Mouse (Mus musculus): Measurements from ENCODE around the gene Dvl1. TPM values are rescaled to one million over a fixed set of nuclear protein-coding genes. Genes with fewer than 3 reads are reported as not detected.

Dvl1 gene
- polyA plus RNA-seq, 1 experiment from 2014 or later: 17.8 TPM

DNA sequence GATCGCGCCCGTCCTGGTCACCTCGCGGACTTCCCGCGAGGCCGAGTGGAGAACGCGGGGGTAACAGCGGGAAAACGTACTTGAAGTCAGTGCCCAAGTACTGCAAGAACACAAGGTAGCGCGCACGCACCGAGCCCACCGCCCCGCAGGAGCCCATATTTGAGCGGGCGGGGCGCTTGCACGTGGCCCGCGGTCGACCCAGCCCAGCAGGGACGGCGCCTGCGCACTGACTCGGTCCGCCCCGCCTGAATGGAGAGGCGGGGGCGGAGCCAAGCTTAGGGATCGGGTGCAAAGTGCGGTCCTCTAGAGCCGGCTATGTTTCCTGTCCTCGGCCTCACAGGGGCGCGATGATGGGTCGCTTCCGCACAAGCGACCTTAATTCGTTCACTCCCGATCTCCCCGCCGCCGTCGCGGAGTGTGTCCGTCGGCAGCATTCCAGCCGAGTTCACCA lies 44.4 kb downstream of the Dvl1 start, which contains the start of the genes Pusl1 and Acap3:
Gene Pusl1 (minus strand): TSS at position 231 of the 451 bp plus-strand sequence.
Gene Acap3 (plus strand): TSS at position 272 of the 451 bp plus-strand sequence.
- under 1% methylated on average over 52 of the region's 52 CpGs for WGBS
- Histone ChIP-seq H3K27me3 (ENCODE audit: insufficient read depth, low read length) (no peaks in the 10 kb centered on the region), H3K4me1 (ENCODE audit: insufficient read depth) (peaks cover 15% of the 10 kb centered on the region), H3K27ac (ENCODE audit: low read depth) (peak within 1 kb of the TSS; percentile 92), H3K9ac (peak within 1 kb of the TSS; percentile 80), H3K4me3 (ENCODE audit: low read depth, low read length) (peak within 1 kb of the TSS; percentile 87), H3K4me2 (peak within 1 kb of the TSS; percentile 97), H3K9me3 (ENCODE audit: low read depth, low read length) (no peaks in the 10 kb centered on the region), H3K36me3 (ENCODE audit: insufficient read depth) (peaks cover 46% of the 10 kb centered on the region)
- no peak for TF ChIP-seq CTCF (IDR thresholded peaks at IDR 0.05; ENCODE audit: low read depth)
- ATAC-seq (ENCODE audit: insufficient read depth): peak; percentile 86
- DNase-seq: peak; percentile 98

DNA sequence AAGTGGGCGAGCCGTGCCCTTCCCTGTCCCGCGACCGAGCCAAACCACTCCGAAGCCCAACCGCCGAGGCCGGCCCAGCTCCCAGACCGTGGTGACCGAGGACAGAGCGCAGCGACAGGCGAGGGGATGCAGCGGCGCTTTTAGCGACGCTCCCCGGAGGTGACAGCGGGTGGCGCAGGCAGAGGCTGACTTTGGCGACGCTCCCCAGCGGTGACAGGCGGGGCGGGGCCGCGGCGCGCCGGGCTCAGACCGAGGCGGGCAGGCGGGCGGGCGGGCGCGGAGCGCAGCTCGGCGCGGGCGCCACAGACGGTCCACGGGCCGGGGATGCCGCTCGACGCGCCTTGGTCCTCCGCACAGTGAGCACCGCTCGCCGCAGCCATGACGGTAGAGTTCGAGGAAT lies 44.8 kb downstream of the Dvl1 start:
- ATAC-seq (ENCODE audit: insufficient read depth) (peak; percentile 90), DNase-seq (peak; percentile 94)
- H3K4me3 ChIP-seq (ENCODE audit: low read depth, low read length): peak overlapping the region; percentile 87
- no peaks in the 10 kb centered on the region for H3K27me3 ChIP-seq (ENCODE audit: insufficient read depth, low read length)
- peak; percentile 49 for TF ChIP-seq CTCF (IDR thresholded peaks at IDR 0.05; ENCODE audit: low read depth)
- 0% methylated on average over 52 of the region's 56 CpGs for WGBS
- H3K36me3 ChIP-seq (ENCODE audit: insufficient read depth): peaks cover 46% of the 10 kb centered on the region
- H3K9me3 ChIP-seq (ENCODE audit: low read depth, low read length): no peaks in the 10 kb centered on the region
- peak overlapping the region; percentile 80 for H3K9ac ChIP-seq
- H3K27ac ChIP-seq (ENCODE audit: low read depth): peak overlapping the region; percentile 92
- H3K4me1 ChIP-seq (ENCODE audit: insufficient read depth): peaks cover 15% of the 10 kb centered on the region
- H3K4me2 ChIP-seq: peak overlapping the region; percentile 97

DNA sequence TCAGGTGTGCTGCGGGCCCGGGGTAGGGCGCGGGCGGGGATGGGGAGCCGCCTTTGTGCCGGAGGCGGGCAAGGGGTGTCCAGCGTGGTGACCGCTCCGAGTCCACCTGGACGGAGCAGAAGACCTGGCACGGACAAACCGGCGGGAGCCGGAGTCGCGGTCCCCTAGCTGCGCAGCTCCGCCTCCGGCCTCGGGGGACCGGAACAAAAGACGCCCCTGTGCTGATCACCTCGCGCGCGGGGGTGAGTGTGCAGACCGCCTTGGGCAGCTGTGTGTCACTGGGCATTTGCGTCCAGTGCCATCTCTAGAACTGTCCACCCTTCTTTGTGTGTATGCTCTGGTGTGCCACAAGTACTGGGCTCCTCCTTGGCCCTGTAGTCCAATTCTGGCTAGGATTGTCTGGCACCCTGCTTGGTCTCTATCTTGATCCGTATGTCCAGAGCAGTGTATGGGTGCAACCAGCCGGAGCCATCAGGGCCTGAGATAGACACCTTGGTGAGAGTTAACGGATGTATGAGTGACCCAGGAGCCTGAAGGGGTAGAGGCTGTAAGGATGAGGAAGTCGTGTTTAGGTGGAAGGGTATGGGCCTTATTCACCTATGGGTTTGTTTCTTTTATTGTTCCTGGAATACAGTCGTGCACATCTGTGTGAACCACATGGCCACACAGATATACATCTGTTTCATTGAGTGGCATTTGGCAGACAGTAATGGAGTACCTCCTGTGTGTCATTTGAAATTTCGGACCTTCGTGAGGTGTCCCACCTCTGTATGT lies 45.4 kb downstream of the Dvl1 start:
- H3K4me1 ChIP-seq (ENCODE audit: insufficient read depth): peaks cover 15% of the 10 kb centered on the region
- H3K9me3 ChIP-seq (ENCODE audit: low read depth, low read length): no peaks in the 10 kb centered on the region
- WGBS: 5% methylated on average over 37 of the region's 37 CpGs
- H3K9ac ChIP-seq: peak overlapping the region; percentile 80
- peak; percentile 19 for ATAC-seq (ENCODE audit: insufficient read depth)
- peak overlapping the region; percentile 92 for H3K27ac ChIP-seq (ENCODE audit: low read depth)
- no peak for TF ChIP-seq CTCF (IDR thresholded peaks at IDR 0.05; ENCODE audit: low read depth)
- H3K27me3 ChIP-seq (ENCODE audit: insufficient read depth, low read length): no peaks in the 10 kb centered on the region
- H3K36me3 ChIP-seq (ENCODE audit: insufficient read depth): peaks cover 41% of the 10 kb centered on the region
- peak overlapping the region; percentile 97 for H3K4me2 ChIP-seq
- H3K4me3 ChIP-seq (ENCODE audit: low read depth, low read length): peak overlapping the region; percentile 87
- peak; percentile 48 for DNase-seq

DNA sequence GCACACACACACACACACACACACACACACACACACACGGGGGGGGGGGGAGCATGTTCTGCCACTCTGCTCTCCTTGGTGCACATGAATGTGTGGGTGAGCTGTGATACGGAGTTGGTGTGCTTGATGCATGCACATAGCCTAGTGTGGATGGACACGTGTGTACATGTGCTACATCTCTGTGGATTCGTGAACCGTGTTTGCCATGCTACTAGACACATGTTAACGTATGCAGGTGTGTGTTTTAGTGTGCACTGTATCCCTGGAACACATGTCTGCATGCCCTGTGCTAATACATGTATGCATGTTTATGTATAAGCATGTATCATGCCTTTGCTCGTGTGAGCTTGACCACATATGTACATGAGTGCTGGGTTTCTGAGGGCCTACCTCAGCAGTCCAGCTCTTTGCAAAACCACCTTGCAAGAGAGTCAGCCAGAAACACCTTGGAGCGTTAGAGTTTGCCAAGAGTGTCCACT lies 46.0 kb downstream of the Dvl1 start:
- H3K27me3 ChIP-seq (ENCODE audit: insufficient read depth, low read length): no peaks in the 10 kb centered on the region
- DNase-seq: no peak
- 60% methylated on average over 8 of the region's 8 CpGs for WGBS
- TF ChIP-seq CTCF (IDR thresholded peaks at IDR 0.05; ENCODE audit: low read depth): no peak
- H3K9me3 ChIP-seq (ENCODE audit: low read depth, low read length): no peaks in the 10 kb centered on the region
- H3K9ac ChIP-seq: no peak overlapping the region; the same call in 1 of the 2 replicates
- no peak overlapping the region for H3K27ac ChIP-seq (ENCODE audit: low read depth)
- no peak for ATAC-seq (ENCODE audit: insufficient read depth)
- H3K4me2 ChIP-seq: peak overlapping the region; percentile 97
- H3K36me3 ChIP-seq (ENCODE audit: insufficient read depth): peaks cover 37% of the 10 kb centered on the region
- peaks cover 15% of the 10 kb centered on the region for H3K4me1 ChIP-seq (ENCODE audit: insufficient read depth)
- peak overlapping the region; percentile 87 for H3K4me3 ChIP-seq (ENCODE audit: low read depth, low read length)

DNA sequence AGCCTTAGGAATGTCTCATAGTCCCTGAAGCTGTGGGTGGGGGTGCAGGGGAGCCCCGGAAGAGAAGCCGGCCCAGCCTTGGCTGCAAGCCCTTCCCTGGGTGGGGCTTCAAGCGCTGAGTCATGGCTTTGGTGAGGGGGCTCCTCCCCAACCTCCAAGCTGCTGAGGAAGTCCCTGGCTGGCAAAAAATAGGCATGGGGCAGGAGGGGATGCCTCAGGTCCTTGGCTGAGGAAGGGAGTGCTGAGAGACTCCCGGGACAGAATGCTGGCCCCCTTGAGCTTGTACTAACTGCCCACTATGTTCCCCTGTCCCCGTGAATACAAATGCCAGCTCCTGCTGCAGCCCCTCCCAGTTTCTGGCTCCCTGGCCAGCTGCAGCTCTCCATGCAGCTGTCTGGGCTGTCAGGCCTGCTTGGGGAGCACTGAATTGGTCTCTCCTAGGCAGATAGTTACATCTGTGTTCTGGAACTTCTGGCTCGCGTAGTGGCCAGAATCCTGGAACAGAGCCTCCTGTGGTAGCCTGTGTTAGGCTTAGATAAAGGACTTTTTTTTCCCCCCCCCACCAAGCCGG lies 47.2 kb downstream of the Dvl1 start:
- H3K4me3 ChIP-seq (ENCODE audit: low read depth, low read length): peak overlapping the region; percentile 12; the same call in 1 of the 2 replicates
- H3K36me3 ChIP-seq (ENCODE audit: insufficient read depth): peaks cover 37% of the 10 kb centered on the region
- no peaks in the 10 kb centered on the region for H3K9me3 ChIP-seq (ENCODE audit: low read depth, low read length)
- 15% methylated on average over 8 of the region's 8 CpGs for WGBS
- H3K9ac ChIP-seq: peak overlapping the region; percentile 16; the same call in 1 of the 2 replicates
- DNase-seq: peak; percentile 67
- H3K4me2 ChIP-seq: peak overlapping the region; percentile 97
- no peak for ATAC-seq (ENCODE audit: insufficient read depth)
- peak overlapping the region; percentile 69 for H3K27ac ChIP-seq (ENCODE audit: low read depth)
- TF ChIP-seq CTCF (IDR thresholded peaks at IDR 0.05; ENCODE audit: low read depth): peak; percentile 9; the same call in 1 of the 2 replicates
- H3K27me3 ChIP-seq (ENCODE audit: insufficient read depth, low read length): no peaks in the 10 kb centered on the region
- peaks cover 15% of the 10 kb centered on the region for H3K4me1 ChIP-seq (ENCODE audit: insufficient read depth)

DNA sequence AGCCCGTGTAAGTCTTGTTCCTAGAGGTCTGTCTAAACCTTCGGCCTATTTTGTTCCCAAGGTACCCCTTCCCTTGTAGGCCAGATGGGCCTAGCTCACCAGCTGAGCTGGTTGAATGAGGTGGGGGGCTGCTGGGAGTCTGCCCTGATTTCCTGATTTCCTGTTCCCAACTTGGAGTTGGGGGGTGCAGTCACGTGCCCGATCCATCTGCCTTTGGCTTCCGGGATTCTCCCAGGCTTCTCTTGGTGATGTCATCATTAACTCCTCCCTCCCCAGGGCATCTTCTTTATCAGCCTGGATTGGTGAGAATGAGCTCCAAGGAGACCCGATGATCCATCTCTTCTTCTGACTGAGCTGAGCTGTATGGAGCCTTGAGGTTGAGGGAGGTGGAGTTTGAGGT lies 48.0 kb downstream of the Dvl1 start:
- no peak for ATAC-seq (ENCODE audit: insufficient read depth)
- Histone ChIP-seq H3K27ac (ENCODE audit: low read depth) (peak overlapping the region; percentile 69; the same call in 1 of the 2 replicates), H3K9me3 (ENCODE audit: low read depth, low read length) (no peaks in the 10 kb centered on the region), H3K4me3 (ENCODE audit: low read depth, low read length) (no peak overlapping the region), H3K4me1 (ENCODE audit: insufficient read depth) (peaks cover 15% of the 10 kb centered on the region), H3K27me3 (ENCODE audit: insufficient read depth, low read length) (no peaks in the 10 kb centered on the region), H3K9ac (no peak overlapping the region), H3K36me3 (ENCODE audit: insufficient read depth) (peaks cover 37% of the 10 kb centered on the region), H3K4me2 (peak overlapping the region; percentile 97)
- peak; percentile 57 for DNase-seq
- TF ChIP-seq CTCF (IDR thresholded peaks at IDR 0.05; ENCODE audit: low read depth): no peak
- 27% methylated on average over 6 of the region's 6 CpGs for WGBS

DNA sequence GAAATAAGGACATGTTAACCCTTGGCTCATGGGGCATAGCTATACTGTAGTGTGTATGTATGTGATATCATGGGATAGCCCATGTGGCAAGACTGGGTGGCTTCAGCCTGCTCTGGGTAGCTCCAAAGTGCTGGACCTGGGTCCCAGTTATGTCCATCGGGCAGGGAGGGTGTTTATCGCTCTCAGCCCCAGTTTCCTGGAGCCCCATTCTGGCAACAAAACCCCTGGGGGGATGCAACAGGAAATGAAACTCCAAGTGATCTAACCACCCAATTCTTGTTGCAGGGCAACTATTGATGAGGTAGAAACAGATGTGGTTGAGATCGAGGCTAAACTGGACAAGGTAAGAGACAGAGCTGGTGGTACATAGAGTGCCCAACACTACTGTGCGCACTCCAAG lies 48.6 kb downstream of the Dvl1 start:
- DNase-seq (no peak), ATAC-seq (ENCODE audit: insufficient read depth) (no peak)
- H3K4me3 ChIP-seq (ENCODE audit: low read depth, low read length): no peak overlapping the region
- TF ChIP-seq CTCF (IDR thresholded peaks at IDR 0.05; ENCODE audit: low read depth): no peak
- WGBS: 86% methylated on average over 4 of the region's 4 CpGs
- H3K27ac ChIP-seq (ENCODE audit: low read depth): no peak overlapping the region
- no peak overlapping the region for H3K4me2 ChIP-seq
- H3K36me3 ChIP-seq (ENCODE audit: insufficient read depth): peaks cover 41% of the 10 kb centered on the region
- no peak overlapping the region for H3K9ac ChIP-seq
- H3K4me1 ChIP-seq (ENCODE audit: insufficient read depth): peaks cover 15% of the 10 kb centered on the region
- no peaks in the 10 kb centered on the region for H3K27me3 ChIP-seq (ENCODE audit: insufficient read depth, low read length)
- no peaks in the 10 kb centered on the region for H3K9me3 ChIP-seq (ENCODE audit: low read depth, low read length)

Data from lung, embryonic 14.5 days (tissue).